Mouse (Mus musculus): ENCODE data around the gene Tmem145. TPM values are rescaled to one million over a fixed set of nuclear protein-coding genes. Genes with fewer than 3 reads are reported as not detected.
"Not testable (repeated sequence)": the region's sequence is repeated elsewhere in the genome, so short reads cannot be mapped to it uniquely, and the experiment has no call there.

Tmem145 gene
- polyA plus RNA-seq, 1 experiment from 2014 or later: 1.7 TPM

DNA sequence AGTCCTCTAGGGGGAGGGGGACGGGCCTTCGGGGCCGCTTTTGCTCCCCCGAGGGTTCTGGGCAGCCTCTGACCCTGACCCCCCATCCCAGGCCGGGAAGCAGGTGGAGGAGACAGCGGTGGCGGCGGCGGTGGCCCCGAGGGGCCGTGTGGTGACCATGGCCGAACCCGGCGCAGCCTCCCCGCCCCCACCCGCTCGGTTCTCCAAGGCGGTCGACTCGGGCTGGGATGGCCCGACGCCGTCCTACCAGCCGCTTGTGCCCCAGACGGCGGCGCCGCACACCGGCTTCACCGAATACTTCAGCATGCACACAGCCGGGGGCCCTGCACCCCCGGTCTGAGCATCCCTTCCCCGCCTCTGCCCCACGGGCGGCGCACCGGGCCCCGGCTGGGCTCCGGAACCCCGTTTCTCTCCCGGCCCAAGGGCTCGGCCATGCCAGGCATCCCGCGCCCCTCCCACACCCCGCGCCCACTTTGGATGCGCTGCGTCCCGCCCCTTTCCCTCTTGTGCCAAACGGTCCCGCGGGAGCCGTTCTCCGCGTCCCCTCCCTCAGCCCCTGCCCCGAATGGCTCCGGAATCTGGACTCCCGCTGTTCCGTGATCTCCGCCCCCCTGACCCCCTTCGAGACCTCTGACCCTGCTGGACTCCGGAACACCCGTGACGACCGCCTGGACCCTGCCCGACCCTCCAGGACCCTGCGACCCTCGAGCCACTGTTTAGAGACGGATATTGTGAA is 9.6 kb downstream of the Tmem145 start:
- WGBS: under 1% methylated on average over 56 of the region's 69 CpGs

DNA sequence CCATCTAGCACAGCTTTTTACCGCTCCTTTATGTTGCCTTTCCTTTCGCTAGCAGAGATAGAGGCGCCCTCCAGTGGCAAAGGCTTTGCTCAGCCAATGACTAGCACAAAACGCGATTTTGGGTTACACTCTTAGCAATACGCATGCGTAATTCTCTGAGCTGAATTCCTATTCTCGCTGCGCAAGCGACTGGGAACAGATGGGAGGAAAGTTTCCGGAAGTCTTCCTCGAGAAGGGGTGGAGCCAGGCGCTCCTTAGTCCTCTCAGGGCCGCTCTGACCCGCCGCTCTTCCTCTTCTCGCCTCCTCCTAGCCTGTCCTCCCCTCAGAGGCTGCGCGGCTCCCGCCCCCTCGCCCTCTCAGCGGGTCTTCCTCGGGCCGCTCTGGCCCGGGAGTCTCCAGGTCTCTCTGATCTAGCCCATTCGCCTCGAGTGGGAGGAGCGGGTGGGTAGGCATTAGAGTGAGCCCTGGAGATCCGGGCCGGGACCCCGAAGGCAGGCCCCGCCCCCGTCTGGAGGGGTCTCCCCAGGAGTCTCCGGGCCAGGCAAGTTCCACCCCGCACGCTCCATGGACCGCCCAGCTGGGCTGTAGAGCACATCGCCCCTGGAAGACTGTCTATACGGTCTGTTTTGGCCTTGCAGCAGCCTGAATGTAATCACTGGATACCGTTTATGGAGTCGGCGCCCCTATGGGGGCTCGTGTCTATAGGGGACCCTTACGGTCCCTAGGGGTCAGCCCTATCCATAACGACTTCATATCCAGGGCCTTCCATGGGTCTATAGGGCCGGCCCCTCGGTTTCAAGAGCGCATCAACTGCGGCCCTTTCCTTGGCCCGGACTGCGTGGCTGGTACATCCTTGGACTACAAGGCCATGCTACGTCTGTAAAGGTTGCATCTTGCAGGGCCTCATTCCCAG is 10.9 kb downstream of the Tmem145 start, which contains the start of gene Megf8:
Megf8 (plus strand) TSS at position 633 of the 914 bp plus-strand sequence.
- Histone ChIP-seq H3K27me3 (replicated peaks; ENCODE audit: control insufficient read depth, insufficient read depth, low read length) (peaks cover 34% of the 10 kb centered on the region), H3K27ac (replicated peaks; ENCODE audit: low read depth, low read length) (peak within 1 kb of the TSS; percentile 82), H3K9ac (ENCODE audit: low read depth, low read length) (peak within 1 kb of the TSS; percentile 73), H3K4me2 (ENCODE audit: low read depth, low read length) (peak within 1 kb of the TSS; percentile 81), H3K36me3 (ENCODE audit: control insufficient read depth, insufficient read depth, low read length) (no peaks in the 10 kb centered on the region), H3K4me1 (ENCODE audit: control insufficient read depth, insufficient read depth, low read length) (peaks cover 13% of the 10 kb centered on the region; the same call in 1 of the 2 replicates), H3K9me3 (ENCODE audit: control insufficient read depth, low read length) (no peaks in the 10 kb centered on the region), H3K4me3 (ENCODE audit: low read depth, low read length) (peak within 1 kb of the TSS; percentile 65)
- ATAC-seq (ENCODE audit: low read depth) (peak; percentile 99), DNase-seq (ENCODE audit: low spot score) (peak; percentile 100)
- 2% methylated on average over 49 of the region's 52 CpGs for whole genome bisulfite sequencing

More for the DNA sequence above, 9.6 kb downstream of the Tmem145 start:
- peaks cover 6% of the 10 kb centered on the region; the same call in 1 of the 2 replicates for H3K4me1 ChIP-seq (ENCODE audit: control insufficient read depth, insufficient read depth, low read length)
- peak overlapping the region; percentile 81 for H3K4me2 ChIP-seq (ENCODE audit: low read depth, low read length)
- peak overlapping the region; percentile 40 for H3K4me3 ChIP-seq (ENCODE audit: low read depth, low read length)
- no peaks in the 10 kb centered on the region for H3K9me3 ChIP-seq (ENCODE audit: control insufficient read depth, low read length)
- H3K36me3 ChIP-seq (ENCODE audit: control insufficient read depth, insufficient read depth, low read length): no peaks in the 10 kb centered on the region
- ATAC-seq (ENCODE audit: low read depth): no peak
- H3K27me3 ChIP-seq (replicated peaks; ENCODE audit: control insufficient read depth, insufficient read depth, low read length): peaks cover 41% of the 10 kb centered on the region
- H3K9ac ChIP-seq (ENCODE audit: low read depth, low read length): peak overlapping the region; percentile 63
- H3K27ac ChIP-seq (replicated peaks; ENCODE audit: low read depth, low read length): no peak overlapping the region
- DNase-seq (ENCODE audit: low spot score): no peak

- peaks cover 14% of the 10 kb centered on the region; the same call in 1 of the 2 replicates for H3K4me1 ChIP-seq (ENCODE audit: control insufficient read depth, insufficient read depth, low read length)
- DNase-seq (ENCODE audit: low spot score) (no peak), ATAC-seq (ENCODE audit: low read depth) (no peak)
- peak overlapping the region; percentile 65 for H3K4me3 ChIP-seq (ENCODE audit: low read depth, low read length)
- WGBS: 21% methylated on average over 21 of the region's 21 CpGs
- peak overlapping the region; percentile 80 for H3K4me2 ChIP-seq (ENCODE audit: low read depth, low read length)
- H3K27me3 ChIP-seq (replicated peaks; ENCODE audit: control insufficient read depth, insufficient read depth, low read length): peaks cover 31% of the 10 kb centered on the region
- H3K27ac ChIP-seq (replicated peaks; ENCODE audit: low read depth, low read length): peak overlapping the region; percentile 82
- peak overlapping the region; percentile 73 for H3K9ac ChIP-seq (ENCODE audit: low read depth, low read length)
- no peaks in the 10 kb centered on the region for H3K36me3 ChIP-seq (ENCODE audit: control insufficient read depth, insufficient read depth, low read length)
- H3K9me3 ChIP-seq (ENCODE audit: control insufficient read depth, low read length): no peaks in the 10 kb centered on the region
Measured at GRCm38 (mm10) chr7:25317446-25317999, 11.6 kb downstream of the Tmem145 start.

GRCm38 (mm10) chr7:25322058-25322484 is 16.2 kb downstream of the Tmem145 start:
- no peaks in the 10 kb centered on the region for H3K27me3 ChIP-seq (replicated peaks; ENCODE audit: control insufficient read depth, insufficient read depth, low read length)
- DNase-seq (ENCODE audit: low spot score): peak; percentile 95
- 4% methylated on average over 6 of the region's 6 CpGs for WGBS
- peak overlapping the region; percentile 24 for H3K4me3 ChIP-seq (ENCODE audit: low read depth, low read length)
- ATAC-seq (ENCODE audit: low read depth): peak; percentile 92
- H3K36me3 ChIP-seq (ENCODE audit: control insufficient read depth, insufficient read depth, low read length): no peaks in the 10 kb centered on the region
- peak overlapping the region; percentile 42; the same call in 1 of the 2 replicates for H3K9ac ChIP-seq (ENCODE audit: low read depth, low read length)
- no peaks in the 10 kb centered on the region for H3K9me3 ChIP-seq (ENCODE audit: control insufficient read depth, low read length)
- peaks cover 11% of the 10 kb centered on the region; the same call in 1 of the 2 replicates for H3K4me1 ChIP-seq (ENCODE audit: control insufficient read depth, insufficient read depth, low read length)
- peak overlapping the region; percentile 90 for H3K27ac ChIP-seq (replicated peaks; ENCODE audit: low read depth, low read length)
- peak overlapping the region; percentile 43 for H3K4me2 ChIP-seq (ENCODE audit: low read depth, low read length)

- no peaks in the 10 kb centered on the region for H3K9me3 ChIP-seq (ENCODE audit: control insufficient read depth, low read length)
- DNase-seq (ENCODE audit: low spot score) (no peak), ATAC-seq (ENCODE audit: low read depth) (no peak)
- no peak overlapping the region for H3K4me3 ChIP-seq (ENCODE audit: low read depth, low read length)
- no peak overlapping the region for H3K4me2 ChIP-seq (ENCODE audit: low read depth, low read length)
- no peaks in the 10 kb centered on the region for H3K36me3 ChIP-seq (ENCODE audit: control insufficient read depth, insufficient read depth, low read length)
- 83% methylated on average over 2 of the region's 2 CpGs for WGBS
- peaks cover 11% of the 10 kb centered on the region; the same call in 1 of the 2 replicates for H3K4me1 ChIP-seq (ENCODE audit: control insufficient read depth, insufficient read depth, low read length)
- H3K27me3 ChIP-seq (replicated peaks; ENCODE audit: control insufficient read depth, insufficient read depth, low read length): no peaks in the 10 kb centered on the region
- no peak overlapping the region for H3K27ac ChIP-seq (replicated peaks; ENCODE audit: low read depth, low read length)
- no peak overlapping the region for H3K9ac ChIP-seq (ENCODE audit: low read depth, low read length)
Measured at GRCm38 (mm10) chr7:25323219-25323618, 17.3 kb downstream of the Tmem145 start.

GRCm38 (mm10) chr7:25325431-25325830 is 19.5 kb downstream of the Tmem145 start:
- Histone ChIP-seq H3K4me1 (ENCODE audit: control insufficient read depth, insufficient read depth, low read length) (peaks cover 11% of the 10 kb centered on the region; the same call in 1 of the 2 replicates), H3K36me3 (ENCODE audit: control insufficient read depth, insufficient read depth, low read length) (peaks cover 15% of the 10 kb centered on the region; the same call in 1 of the 2 replicates)
- not testable (repeated sequence) for DNase-seq (ENCODE audit: low spot score); H3K27me3 ChIP-seq (replicated peaks; ENCODE audit: control insufficient read depth, insufficient read depth, low read length); H3K9me3 ChIP-seq (ENCODE audit: control insufficient read depth, low read length); H3K4me2 ChIP-seq (ENCODE audit: low read depth, low read length); H3K27ac ChIP-seq (replicated peaks; ENCODE audit: low read depth, low read length); ATAC-seq (ENCODE audit: low read depth); H3K4me3 ChIP-seq (ENCODE audit: low read depth, low read length); H3K9ac ChIP-seq (ENCODE audit: low read depth, low read length)
- 83% methylated on average over 5 of the region's 6 CpGs for WGBS

DNA sequence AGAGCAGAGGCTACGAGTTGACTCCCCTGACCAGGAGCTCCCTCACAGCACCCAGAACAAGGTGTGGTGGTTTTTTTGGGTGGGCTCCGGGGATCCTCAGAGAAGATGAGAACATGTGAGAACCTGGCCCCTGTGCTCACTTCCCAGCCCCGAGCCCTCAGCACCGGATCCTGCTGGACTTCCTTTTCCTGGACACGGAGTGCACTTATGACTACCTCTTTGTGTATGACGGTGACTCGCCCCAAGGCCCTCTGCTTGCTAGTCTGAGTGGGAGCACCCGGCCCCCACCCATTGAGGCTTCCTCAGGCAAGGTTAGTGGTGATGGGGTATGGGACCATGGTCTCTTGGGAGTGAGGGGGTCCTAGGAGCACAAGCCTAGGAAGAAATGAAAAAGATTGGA is 20.3 kb downstream of the Tmem145 start:
- ATAC-seq (ENCODE audit: low read depth) (no peak), DNase-seq (ENCODE audit: low spot score) (no peak)
- no peaks in the 10 kb centered on the region for H3K9me3 ChIP-seq (ENCODE audit: control insufficient read depth, low read length)
- peaks cover 23% of the 10 kb centered on the region for H3K36me3 ChIP-seq (ENCODE audit: control insufficient read depth, insufficient read depth, low read length)
- peaks cover 9% of the 10 kb centered on the region; the same call in 1 of the 2 replicates for H3K4me1 ChIP-seq (ENCODE audit: control insufficient read depth, insufficient read depth, low read length)
- no peak overlapping the region for H3K9ac ChIP-seq (ENCODE audit: low read depth, low read length)
- H3K27me3 ChIP-seq (replicated peaks; ENCODE audit: control insufficient read depth, insufficient read depth, low read length): no peaks in the 10 kb centered on the region
- no peak overlapping the region for H3K4me2 ChIP-seq (ENCODE audit: low read depth, low read length)
- WGBS: 70% methylated on average over 8 of the region's 8 CpGs
- no peak overlapping the region for H3K27ac ChIP-seq (replicated peaks; ENCODE audit: low read depth, low read length)
- no peak overlapping the region for H3K4me3 ChIP-seq (ENCODE audit: low read depth, low read length)
